Mouse (Mus musculus): ENCODE results near the gene Olfr1336. TPM values are rescaled to one million over a fixed set of nuclear protein-coding genes. Genes with fewer than 3 reads are reported as not detected.
"Not testable (repeated sequence)": the region's sequence is repeated elsewhere in the genome, so short reads cannot be mapped to it uniquely, and the experiment has no call there.

Gene Olfr1336
- not detected for total RNA-seq (2021)

DNA sequence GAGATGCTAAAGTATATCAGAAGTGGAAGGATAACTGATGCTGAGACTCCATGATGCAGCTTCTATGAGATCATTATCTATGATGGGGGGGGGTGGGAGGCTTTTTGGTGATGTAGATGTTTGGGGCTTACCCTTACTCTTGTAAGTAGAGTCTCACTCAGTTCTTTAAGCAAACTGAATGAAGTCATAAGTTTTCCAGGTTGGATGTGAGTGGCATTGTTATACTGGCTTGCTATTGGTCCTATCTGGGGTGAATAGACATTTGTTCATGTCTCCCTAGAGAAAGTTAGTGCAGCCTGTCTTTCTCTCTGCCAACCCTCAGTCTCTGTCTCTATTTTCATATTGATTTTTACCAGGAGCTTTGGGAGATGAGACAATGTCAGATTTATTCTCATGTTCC, at the start of gene Olfr1336:
Olfr1336 (plus strand) TSS at position 301 of the 400 bp plus-strand sequence.
- no peak for DNase-seq (ENCODE audit: low spot score)
- intact Hi-C loops (cut with DNase I): no loop called here

DNA sequence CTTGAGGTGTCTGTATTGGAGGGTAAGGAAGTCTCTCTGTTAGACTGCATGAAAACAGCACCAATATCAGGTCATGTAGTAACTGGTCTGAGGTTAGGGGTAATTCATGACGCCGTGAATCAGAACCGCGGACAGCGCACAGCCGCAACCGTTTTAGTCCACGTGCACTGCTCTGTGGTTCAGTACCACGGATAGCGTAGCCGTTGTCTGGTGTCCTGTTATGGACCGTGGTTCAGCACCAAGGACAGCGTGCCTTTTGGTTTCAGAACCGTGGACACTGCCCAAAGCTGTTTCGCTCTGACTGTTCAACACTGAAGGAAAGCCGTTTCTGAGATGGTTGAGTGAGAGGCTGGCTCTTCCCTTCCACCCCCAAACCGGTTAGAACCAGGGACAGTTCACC, 45.9 kb upstream of the Olfr1336 start, which contains the start of gene Gm20715:
Gm20715 (plus strand) TSS at position 235 of the 400 bp plus-strand sequence.
- intact Hi-C loops (cut with DNase I): loop anchor here (10.0 kb wide), 1 partner anchor 125 kb away; the partner anchor contains the start of gene Zfp667
- DNase-seq (ENCODE audit: low spot score): peak; percentile 73

DNA sequence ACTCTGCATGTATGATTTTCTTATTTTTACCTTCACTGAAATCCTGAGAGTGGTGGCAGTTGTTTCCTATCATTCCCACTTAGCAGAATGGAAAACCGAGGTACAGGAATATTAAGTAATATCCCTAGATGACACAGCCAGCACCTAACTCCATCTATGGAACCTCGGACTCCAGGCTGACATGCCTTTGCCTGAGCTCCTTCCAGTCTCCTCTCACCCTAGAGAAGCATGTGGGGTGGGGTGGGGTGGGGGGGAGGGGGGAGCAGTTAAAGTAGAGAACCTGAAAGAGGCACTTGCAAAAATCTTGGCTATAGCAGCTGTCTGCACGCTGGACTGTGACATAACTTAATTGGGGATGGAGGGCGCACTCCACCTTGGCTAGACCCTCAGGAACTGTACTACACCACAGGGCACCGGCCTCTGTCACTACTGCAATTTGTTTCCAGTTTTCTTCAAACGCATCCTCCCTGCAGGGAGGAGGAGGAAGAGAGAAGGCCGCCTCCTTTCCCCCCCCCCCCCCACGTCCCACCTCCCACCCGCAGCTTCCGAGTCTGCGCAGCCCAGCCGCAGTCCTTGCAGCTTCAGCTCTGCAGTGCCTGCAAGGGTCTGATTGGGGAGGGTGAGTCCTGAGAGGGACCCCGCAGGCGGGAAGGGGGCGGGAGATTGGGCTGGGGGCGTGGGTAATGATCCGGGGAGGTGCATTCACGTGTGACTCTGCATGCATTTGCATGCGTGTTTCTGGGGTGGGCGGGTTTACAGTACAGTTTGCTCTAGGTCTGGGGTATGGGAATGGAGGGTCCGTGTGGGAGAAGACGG, 41.1 kb upstream of the Olfr1336 start:
- intact Hi-C loops (cut with DNase I): loop anchor here (10.0 kb wide), 1 partner anchor 130 kb away; the partner anchor contains the start of gene Zfp667

DNA sequence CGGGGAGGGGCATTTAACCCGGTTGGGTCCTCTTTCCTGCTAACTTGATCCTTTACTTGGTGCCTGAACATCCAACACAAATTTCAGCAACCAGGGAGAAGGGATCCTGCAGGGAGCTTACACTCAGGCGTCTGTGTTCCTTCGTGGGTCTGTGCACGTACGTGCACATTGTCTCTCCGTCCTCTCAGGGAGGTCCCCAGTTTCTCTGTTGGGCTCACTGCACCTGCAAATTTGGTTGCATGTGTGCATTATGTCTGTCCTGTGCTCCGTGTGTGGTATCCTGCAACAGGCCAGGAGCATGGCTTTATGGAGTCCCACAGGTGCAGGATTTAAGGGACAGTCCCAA, 40.6 kb upstream of the Olfr1336 start:
- DNase-seq (ENCODE audit: low spot score): no peak
- intact Hi-C loops (cut with DNase I): loop anchor here (10.0 kb wide), 1 partner anchor 131 kb away; the partner anchor contains the start of gene Zfp667

More for the DNA sequence above, 41.1 kb upstream of the Olfr1336 start:
- DNase-seq (ENCODE audit: low spot score): no peak

DNA sequence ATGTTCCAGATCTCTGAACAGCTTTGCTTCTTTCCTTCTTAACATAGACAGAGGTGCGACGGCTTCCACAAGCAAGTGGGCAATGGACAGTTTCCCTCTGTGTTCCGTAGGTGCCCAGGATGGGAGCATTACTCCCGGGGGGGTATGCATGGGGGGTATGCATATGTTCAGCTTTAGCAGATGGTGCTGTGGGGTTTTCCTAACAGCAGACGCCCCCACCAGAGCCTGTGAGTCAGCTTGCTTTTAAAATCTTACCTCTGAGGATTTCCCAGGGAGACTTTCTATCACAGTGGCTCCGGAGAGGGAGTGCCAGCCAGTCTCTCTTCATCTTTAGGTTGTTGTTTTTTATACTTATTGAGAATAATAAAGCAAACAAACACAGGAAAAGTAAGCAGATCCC, 36.1 kb upstream of the Olfr1336 start:
- no peak for DNase-seq (ENCODE audit: low spot score)
- intact Hi-C loops (cut with DNase I): loop anchor here (10.0 kb wide), 1 partner anchor 135 kb away; the partner anchor contains the start of gene Zfp667

DNA sequence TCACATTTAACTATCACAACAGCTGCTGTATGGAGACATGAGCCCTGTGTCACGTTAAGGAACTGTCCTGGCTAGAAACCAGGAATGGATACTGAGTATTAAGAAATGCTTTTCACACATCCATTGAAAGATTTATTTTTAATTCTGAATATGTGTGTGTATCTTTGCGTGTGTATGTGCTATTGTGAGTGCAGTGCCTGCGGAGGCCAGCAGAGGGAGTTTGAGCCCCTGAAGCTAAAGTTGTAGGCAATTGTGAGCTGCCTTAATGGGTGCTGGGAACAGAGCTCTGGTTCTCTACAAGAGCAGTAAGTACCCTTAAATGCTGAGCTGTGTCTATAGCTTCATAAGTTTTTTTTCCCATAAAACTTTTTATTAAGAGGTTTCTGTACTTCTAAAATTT, 26.6 kb upstream of the Olfr1336 start:
- DNase-seq (ENCODE audit: low spot score): no peak
- intact Hi-C loops (cut with DNase I): no loop called here

DNA sequence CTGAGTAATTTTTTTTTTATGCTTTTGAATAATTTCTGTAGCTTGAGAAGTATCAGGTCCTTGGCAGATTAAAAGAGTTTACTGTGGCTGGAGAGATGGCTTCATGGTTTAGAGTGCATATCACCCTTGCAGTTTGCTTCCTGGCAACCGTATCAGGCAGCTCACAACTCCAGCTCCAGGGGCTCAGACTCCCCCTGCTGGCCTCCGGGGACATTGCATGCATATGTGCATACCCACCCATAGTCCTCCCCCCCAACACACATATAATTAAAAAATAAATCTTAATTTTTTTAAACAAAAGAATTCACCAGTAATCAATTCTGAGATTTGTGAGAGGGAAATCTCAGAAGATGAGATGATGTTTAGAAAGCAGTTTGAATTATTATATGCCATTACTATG, 25.6 kb upstream of the Olfr1336 start:
- intact Hi-C loops (cut with DNase I): loop anchor here (5.0 to 10.0 kb wide), 2 partner anchors 484 to 507 kb away; no protein-coding TSS in a partner anchor
- no peak for DNase-seq (ENCODE audit: low spot score)

DNA sequence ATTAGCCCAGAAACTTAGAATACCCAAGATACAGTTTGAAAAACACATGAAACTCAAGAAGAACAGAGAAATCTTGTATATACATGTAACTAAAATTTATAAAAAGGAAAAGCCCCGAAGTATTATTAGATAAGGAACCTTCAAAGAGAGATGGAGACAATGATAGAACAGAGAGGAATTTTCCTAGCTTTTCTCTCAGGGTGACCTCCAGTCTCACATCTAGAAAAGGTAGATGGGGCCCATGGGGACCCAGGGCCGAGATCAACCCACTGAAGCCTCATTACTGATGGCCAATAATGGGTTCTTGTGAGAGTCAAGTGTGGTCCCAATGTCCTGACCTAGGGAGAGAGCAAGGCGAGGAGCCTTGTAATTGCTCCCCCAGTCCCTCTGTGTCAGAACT, 17.6 kb upstream of the Olfr1336 start, which contains the start of gene Olfr1344:
Olfr1344 (plus strand) TSS at position 301 of the 400 bp plus-strand sequence.
- no peak for DNase-seq (ENCODE audit: low spot score)
- intact Hi-C loops (cut with DNase I): loop anchor here (10.0 kb wide), 1 partner anchor 476 kb away; no protein-coding TSS in a partner anchor

DNA sequence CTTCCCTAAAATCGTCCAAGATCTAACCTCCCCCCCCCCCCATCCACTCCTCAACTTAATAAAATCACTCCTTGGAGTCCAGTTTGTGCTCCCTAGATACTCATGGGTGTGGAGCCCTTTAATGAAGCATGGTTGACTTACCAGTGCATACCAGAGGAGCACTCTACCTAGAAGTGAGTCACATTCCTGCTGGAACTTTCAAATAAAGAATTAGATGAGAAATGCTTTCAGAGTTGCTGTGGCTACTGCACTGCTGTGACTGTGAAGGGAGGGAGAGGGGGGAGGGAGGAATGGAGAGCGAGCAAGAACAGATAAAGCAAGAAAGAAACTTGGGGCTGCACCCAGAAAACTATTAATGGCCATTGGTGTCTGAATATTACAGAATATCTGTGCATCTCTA, 14.8 kb upstream of the Olfr1336 start:
- intact Hi-C loops (cut with DNase I): no loop called here
- no peak for DNase-seq (ENCODE audit: low spot score)

DNA sequence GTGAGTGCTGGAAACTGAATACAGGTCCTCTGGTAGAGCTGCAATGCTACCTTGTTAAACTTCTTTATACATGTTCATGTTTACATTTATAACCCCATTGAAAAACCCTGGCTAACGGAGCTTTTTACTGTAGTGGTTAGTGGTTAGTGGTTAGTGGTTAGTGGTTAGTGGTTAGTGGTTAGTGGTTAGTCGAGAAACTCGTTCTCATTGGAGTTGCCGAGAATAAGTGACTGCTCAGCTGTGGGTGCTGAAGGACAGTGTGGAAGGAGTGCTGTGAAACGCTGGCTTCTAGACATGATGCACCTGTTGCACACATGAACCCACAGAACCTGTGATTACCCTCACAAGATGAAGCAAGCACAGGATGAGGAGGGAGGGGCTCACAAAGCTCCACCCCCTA, 8.2 kb upstream of the Olfr1336 start:
- no peak for DNase-seq (ENCODE audit: low spot score)
- intact Hi-C loops (cut with DNase I): no loop called here

DNA sequence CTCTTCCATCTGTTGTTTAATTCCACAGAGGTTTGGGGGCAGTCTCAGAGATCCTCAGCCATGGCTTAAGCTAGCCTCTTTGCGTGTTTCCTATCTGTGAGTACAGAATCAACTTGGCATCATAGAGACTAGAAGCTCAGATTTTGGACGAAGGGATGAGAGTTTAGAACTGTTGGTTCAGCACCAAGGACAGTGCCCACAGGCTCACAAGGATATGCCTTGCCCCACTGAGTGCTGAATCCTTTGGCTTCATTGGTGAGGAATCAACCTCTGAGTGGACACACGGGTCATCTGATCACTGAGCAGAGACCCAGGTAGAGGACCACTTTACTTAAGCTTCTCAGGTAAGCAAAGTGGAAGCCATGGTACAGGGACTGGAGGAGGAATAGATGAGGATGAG, 431 bp downstream of the Olfr1336 start:
- intact Hi-C loops (cut with DNase I): no loop called here
- DNase-seq (ENCODE audit: low spot score): no peak

DNA sequence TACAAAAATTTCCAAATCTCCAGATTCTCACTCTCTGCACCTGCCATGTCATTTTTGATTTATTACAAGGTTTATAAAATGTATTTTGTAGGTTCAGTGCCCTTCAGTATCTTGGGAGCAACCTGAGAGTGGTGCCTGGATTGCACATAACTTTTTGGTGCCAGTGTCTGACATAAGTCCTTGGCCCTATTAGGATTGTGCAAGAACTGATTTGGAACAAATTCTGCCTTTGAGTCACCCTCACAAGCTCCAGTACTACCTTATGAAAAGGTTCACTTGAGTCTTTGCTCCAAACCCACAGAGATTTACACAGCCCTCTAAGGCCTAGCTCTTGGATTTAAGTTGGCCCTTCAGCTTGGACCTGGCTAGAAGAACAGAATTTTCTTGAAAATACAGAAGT, 11.0 kb downstream of the Olfr1336 start, which contains the start of gene Olfr1346:
Olfr1346 (plus strand) TSS at position 151 of the 400 bp plus-strand sequence.
- no peak for DNase-seq (ENCODE audit: low spot score)
- intact Hi-C loops (cut with DNase I): no loop called here

DNA sequence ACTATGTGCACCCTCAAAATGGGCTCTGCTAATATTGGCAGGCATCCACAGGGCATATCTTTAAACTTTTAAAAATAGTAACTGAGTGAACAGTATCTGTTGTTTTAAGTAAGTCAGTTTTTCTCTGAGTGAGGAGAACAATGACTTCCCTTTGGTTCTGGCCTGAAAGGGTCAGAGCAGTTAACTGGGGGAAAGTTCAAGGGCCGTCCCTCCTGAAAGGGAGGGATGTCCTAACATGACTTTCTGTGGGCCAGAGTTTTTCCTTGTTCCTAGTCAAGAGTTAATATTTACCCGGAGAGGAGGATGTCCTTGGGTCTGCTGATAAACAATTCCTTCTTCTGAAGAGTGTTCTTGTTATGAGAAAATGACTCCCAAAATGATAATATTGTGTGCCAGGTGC, 21.7 kb downstream of the Olfr1336 start:
- intact Hi-C loops (cut with DNase I); DNase-seq (ENCODE audit: low spot score): not testable (repeated sequence)

DNA sequence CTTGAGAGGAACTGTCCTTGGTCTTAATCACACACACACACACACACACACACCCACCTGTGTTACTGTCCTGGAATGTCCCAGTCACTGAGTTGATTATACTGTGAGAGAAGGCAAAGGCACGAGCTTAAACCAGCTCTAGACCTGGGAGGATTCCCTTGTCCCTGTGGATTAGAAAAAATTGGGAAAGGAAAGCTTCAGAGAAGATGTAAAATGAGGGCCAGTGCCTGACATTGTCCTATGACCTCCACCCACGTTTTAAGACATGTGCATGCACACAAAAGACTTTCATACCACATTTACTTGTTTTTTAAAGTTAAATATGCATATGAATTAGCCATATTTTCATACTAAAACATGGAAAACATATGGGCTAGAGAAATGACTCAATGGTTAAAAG, 30.9 kb downstream of the Olfr1336 start, which contains the start of gene Olfr5:
Olfr5 (minus strand) TSS at position 101 of the 400 bp plus-strand sequence.
- intact Hi-C loops (cut with DNase I): no loop called here
- no peak for DNase-seq (ENCODE audit: low spot score)

DNA sequence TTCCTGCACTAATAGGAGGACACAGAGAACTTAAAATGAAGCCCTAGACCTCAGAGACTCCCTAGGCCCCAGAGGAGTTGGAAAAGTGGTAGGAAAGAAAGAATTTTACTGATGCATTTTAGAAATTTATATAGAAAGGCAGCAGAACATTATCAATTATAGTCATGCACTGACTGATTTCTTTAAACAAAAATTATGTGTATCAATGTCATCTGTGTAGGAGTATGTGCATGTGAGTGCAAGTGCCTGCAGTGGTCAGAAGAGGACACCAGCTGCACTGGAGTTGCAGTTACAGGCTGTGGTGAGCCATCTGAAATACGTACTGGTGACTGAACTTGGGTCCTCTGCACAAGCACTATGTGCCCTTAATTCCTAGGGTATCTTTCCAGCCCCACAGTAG, 43.7 kb downstream of the Olfr1336 start, which contains the start of gene Olfr1347:
Olfr1347 (minus strand) TSS at position 101 of the 400 bp plus-strand sequence.
- DNase-seq (ENCODE audit: low spot score): no peak
- intact Hi-C loops (cut with DNase I): no loop called here

DNA sequence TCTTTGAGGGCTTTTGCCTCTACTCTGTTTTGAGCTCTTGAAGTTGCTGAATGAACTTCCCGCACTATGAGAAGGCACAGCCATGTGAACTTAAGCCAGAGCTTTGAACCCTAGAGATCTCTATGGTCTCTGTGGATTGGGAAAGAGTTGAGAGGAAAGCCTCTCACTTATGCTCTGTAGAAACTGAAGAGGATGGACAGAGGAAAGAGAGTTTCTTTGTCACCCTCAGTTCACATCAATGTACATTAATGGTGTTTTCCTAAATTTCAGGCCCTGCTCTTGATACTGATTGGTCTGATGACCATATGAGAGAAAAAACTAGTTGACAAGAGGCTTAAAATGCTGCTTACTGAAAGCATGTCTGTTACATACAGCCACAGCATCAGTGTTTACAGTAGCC, 52.7 kb downstream of the Olfr1336 start, which contains the start of gene Olfr1348:
Olfr1348 (minus strand) TSS at position 101 of the 400 bp plus-strand sequence.
- DNase-seq (ENCODE audit: low spot score): no peak
- intact Hi-C loops (cut with DNase I): no loop called here

Other genes with a start within 250 kb of the Olfr1336 start
- not detected for gene Zscan5b, start 233.9 kb upstream of the Olfr1336 start, total RNA-seq (2021)
- gene Epp13, start 203.5 kb upstream of the Olfr1336 start, total RNA-seq (2021): not detected
- gene Zfp667, start 169.6 kb upstream of the Olfr1336 start, total RNA-seq (2021): 1 to 10 TPM; 2.8 to 3.5 TPM
- gene Zfp583, start 124.9 kb upstream of the Olfr1336 start, total RNA-seq (2021): 1 to 10 TPM in 1 of 2 experiments, under 1 TPM in 1; 0.88 to 1.9 TPM
- under 1 TPM; 0.48 to 0.52 TPM for gene Gm3854, start 112.4 kb upstream of the Olfr1336 start, total RNA-seq (2021)
- gene Zfp78, start 92.9 kb upstream of the Olfr1336 start, total RNA-seq (2021): 1 to 10 TPM; 2.7 to 3.3 TPM
- 1 to 10 TPM; 2.5 to 2.6 TPM for gene Zfp28, start 72.9 kb upstream of the Olfr1336 start, total RNA-seq (2021)
- not detected for gene Smim17, start 57.5 kb upstream of the Olfr1336 start, total RNA-seq (2021)
- not detected for gene Gm20715, start 45.9 kb upstream of the Olfr1336 start, total RNA-seq (2021)
- not detected for gene Olfr1344, start 17.5 kb upstream of the Olfr1336 start, total RNA-seq (2021)
- gene Olfr1346, start 10.9 kb downstream of the Olfr1336 start, total RNA-seq (2021): not detected
- not detected for gene Olfr5, start 30.8 kb downstream of the Olfr1336 start, total RNA-seq (2021)
- not detected for gene Olfr1347, start 43.6 kb downstream of the Olfr1336 start, total RNA-seq (2021)
- not detected for gene Olfr1348, start 52.6 kb downstream of the Olfr1336 start, total RNA-seq (2021)
- gene Olfr1349, start 66.8 kb downstream of the Olfr1336 start, total RNA-seq (2021): not detected
- gene Olfr1350, start 108.7 kb downstream of the Olfr1336 start, total RNA-seq (2021): not detected
- gene Zim1, start 240.3 kb downstream of the Olfr1336 start, total RNA-seq (2021): 1 to 10 TPM; 5.6 to 6.0 TPM